Mouse (Mus musculus) heart, adult 2 months (tissue): ENCODE results near the gene Acvr1b.

Experiments used
- CTCF ChIP-seq: fragments of 200-600 bp; IDR thresholded peaks from 2 replicates; pipeline ENCODE4 v1.8.1; 2022; ENCODE audit warnings: antibody characterized with exemption, mild to moderate bottlenecking, moderate library complexity
- POLR2A ChIP-seq: fragments of 200-500 bp; IDR thresholded peaks from 2 replicates; pipeline ENCODE4 v1.6.1; 2011; ENCODE audit warnings: mild to moderate bottlenecking, low read depth, low read length, control low read depth; ENCODE audit not compliant: insufficient read depth

GRCm38 (mm10) chr15:101170413-101170980 is 3.4 kb upstream of the Acvr1b start:
- no peak for TF ChIP-seq CTCF
- no peak for TF ChIP-seq POLR2A
